Mouse (Mus musculus): ENCODE measurements at regions not wholly inside any gene's neighbourhood (a gene's known extent, or its start where the extent isn't known, plus 50 kb on each side); places are given as distances from the start of the nearest gene placed in this dataset.
A peak's percentile ranks its signal among the peaks of the same experiment; 100 is the strongest.

DNA sequence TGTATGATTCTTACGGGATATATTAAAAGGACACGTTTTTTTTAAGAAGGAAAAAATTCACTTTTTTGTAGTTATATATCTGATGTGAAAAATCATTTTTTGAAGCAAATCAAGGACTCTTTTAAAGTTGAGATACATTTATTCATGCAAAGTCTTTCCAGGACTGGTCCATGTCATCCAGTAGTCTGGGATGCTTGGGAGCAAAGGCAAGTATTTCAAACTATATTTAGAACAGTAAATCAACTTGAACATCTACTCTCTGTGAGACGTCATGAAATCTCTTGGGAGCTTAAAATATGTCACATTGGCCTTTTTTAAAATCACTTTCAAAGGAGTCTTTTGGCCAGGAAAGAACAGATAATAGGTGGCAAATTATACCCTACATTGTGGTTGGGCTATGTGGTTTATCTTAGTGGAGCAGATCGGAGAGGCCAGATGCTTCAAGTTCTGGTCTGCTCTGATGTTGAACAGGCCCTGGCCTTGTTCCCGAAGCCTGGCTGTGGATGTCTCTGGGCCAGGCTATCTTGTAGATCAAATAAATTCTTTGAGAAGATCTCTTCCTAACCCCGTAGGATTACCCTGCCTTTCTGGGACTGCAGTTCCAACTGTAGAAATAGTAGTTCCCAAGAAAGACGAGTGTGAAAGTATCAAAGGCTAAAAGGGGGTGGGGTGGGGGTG lies 936.8 kb upstream of the Lcorl start:
- peak; percentile 78 for DNase-seq (ENCODE audit: low spot score)

- DNase-seq (ENCODE audit: low spot score) = no peak
These were observed 933.6 kb upstream of the Lcorl start for GRCm38 (mm10) chr5:46791051-46791450.

GRCm38 (mm10) chr5:46790536-46790935 lies 933.1 kb upstream of the Lcorl start:
- no peak for DNase-seq (ENCODE audit: low spot score)

DNA sequence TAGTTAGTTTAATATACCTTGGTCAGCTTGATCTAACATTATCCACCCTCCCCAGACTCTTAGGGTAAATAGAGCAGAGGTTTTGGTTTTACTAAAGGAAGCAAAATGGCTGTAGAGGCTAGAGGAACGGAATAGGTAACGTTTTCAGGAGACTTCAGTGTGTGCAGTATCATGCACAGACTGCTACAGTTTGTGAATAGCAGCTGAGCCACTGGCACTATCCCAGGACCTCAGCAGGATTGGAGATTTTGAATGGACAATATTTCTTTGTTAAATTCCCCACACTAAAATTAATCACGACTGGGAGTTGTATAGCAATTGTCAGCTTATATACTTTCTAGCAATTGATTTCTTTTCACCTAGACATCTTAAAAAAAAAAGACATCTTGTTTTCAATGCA lies 929.7 kb upstream of the Lcorl start:
- DNase-seq (ENCODE audit: low spot score) = no peak

GRCm38 (mm10) chr5:46756094-46756493 lies 898.7 kb upstream of the Lcorl start:
- DNase-seq (ENCODE audit: low spot score) = no peak

DNA sequence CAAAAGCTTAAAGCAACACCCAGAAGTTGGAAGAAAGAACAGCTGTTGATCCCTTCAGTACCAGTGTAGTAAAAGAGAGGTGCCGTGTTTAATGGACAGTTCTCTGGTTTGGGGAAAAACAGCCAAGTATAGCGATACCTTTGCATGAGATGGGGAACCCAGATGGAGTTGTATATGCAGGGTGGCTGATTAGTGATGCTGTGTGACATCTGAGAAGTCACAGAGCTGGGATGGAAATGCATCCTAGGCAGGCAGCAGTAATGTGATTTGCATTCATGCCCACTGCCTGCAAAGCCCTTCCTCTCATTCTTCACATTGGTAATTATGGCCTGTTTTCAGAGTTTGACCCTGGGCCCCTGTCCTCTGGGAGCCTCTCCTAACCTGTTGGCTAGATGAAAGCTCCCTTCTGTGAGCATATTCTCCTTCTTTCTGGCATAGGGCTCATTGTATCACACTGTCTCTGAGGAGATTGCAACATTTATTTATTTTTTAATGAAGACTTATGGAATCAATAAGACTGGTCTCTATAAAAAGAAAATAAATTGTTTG lies 882.7 kb upstream of the Lcorl start:
- DNase-seq (ENCODE audit: low spot score) = no peak

- no peak for DNase-seq (ENCODE audit: low spot score)
These were observed 875.1 kb upstream of the Lcorl start for GRCm38 (mm10) chr5:46732510-46732909.

DNA sequence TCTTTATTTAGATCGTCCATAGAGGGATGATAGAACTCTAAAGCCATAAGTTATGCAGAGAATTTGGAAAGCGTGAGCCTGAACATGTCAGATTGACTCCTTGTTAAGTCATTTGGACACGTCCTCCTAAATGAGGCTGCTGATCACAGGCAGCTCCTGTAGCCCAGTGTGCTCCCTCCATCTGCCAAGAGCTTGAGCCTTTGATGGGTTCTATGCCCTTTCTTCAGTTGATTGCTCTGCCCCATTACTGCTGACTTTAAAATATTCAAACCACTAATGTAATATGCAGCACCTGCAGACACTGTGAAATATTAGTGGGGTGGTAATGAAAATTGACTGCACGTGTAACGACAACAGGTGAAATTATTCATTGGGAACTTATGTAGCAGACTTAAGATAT lies 874.6 kb upstream of the Lcorl start:
- no peak for DNase-seq (ENCODE audit: low spot score)

DNA sequence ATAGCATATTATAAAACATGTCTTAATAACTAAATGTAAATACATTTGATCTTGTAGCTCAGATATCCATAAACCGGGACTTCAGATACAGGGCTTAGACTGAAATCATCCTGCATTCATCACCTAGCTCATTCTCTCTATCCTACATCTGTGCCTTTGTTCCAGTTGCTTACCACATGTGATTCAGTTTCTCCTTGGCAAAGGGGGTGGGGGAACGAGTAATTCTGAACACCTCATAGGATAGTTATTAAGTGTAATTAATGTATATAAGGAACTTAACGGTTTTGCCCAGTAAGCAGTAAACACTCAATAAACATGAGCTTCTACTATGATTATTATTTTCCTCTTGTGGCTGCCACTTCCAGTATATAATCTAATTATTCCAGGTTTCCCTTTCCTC lies 873.9 kb upstream of the Lcorl start:
- DNase-seq (ENCODE audit: low spot score) = no peak

- DNase-seq (ENCODE audit: low spot score) = no peak
These were observed 852.2 kb upstream of the Lcorl start for GRCm38 (mm10) chr5:46709596-46709995.

DNA sequence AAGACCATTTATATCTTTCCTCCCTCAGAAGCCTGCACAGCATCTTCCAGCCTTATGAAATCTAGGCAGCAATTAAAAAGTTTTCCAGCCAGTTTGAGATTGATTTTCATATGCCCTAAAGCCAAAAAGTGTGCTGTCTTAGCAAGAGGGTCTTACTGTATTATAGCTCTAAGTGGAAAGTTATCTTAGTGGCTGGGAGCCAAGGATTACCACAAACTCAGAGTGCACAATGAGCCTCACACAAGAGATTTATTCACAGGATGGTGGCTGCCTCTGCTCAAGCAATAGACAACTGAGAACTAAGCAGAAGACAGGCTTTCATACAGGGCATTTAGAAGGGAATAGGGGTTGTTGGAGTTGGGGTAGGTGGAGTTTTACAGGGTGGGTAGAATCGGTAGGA lies 850.4 kb upstream of the Lcorl start:
- DNase-seq (ENCODE audit: low spot score) = no peak

DNA sequence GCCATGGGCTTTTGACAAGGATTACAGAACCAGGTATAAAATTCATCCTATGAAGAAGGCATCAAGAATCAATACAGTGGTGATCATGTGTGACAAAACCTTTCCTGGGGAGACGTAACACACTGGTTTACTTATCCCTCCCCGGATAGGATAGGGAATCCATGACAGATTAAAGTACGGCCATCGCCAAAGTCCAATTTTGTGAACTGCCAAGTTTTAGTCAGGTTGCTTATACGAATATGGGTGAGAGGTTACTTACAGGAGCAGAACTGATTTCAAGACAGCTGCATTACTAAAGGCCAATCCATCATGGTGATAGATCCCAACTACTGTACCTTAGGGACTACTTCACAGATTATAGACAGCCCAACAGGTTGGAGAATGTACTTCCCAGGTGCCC lies 849.6 kb upstream of the Lcorl start:
- DNase-seq (ENCODE audit: low spot score) = no peak

DNA sequence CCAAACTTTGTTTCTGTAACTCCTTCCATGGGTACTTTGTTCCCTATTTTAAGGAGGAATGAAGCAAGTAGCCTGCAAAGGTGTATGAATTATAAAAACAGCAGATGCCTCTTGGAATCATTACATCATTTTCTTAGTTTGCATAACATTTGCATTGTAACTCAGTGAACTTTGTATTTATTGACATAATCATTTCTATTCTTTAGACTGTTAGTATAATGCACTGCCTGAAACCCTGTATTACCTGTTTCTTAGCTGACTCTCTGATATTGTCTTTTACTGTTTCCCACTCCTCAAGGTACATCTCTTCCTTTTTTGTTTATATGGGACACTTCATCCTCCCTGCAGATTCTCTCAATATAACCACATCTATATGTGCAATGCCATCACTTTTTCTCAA lies 820.6 kb upstream of the Lcorl start:
- DNase-seq (ENCODE audit: low spot score) = no peak

DNA sequence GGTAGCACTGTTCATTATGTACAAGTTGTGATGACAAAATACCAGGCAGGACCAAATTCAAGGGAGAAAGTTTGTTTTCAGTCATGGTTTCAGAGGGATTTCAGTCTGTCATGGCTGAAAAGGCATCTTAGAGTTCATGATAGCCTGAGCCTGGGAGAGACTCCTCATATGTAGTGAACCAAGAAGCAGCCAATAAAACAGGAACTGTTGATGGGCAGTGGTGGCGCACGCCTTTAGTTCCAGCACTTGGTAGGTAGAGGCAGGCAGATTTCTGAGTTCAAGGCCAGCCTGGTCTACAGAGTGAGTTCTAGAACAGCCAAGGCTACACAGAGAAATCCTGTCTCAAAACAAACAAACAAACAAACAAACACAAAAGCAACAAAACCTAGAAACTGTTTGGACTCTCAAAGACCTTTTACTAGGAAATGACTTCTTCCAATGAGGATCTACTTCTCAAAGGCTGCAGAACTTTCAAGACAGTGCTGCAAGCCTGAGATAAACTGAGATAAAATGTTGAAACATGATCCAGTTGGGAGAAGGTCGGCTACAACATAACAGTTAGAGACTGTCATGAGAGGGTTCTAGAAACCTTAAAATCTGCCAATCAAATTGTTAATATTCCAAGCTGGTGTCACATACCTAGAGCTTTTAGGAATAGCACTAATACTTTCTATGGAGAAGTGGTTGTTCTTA lies 817.5 kb upstream of the Lcorl start:
- no peak for DNase-seq (ENCODE audit: low spot score)

DNA sequence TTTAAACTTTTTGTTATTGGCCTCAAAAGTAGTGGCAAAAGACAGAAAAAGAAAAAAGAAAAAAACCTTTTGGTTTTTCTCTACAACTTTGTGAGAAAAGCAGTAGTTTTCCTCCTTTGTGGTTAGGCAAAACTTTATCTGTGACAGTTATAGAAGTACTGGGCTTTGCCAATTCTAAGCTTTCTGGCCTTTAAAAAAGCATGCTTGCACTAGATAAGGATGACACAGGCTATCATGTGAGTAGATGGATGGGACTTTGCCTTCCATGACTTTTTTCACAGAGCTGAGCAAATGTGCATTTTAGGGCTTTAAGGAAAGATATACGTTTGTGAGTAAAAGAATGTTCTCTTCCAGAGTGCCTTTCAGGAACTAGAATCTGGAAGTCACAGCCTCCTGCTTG lies 816.0 kb upstream of the Lcorl start:
- no peak for DNase-seq (ENCODE audit: low spot score)

DNA sequence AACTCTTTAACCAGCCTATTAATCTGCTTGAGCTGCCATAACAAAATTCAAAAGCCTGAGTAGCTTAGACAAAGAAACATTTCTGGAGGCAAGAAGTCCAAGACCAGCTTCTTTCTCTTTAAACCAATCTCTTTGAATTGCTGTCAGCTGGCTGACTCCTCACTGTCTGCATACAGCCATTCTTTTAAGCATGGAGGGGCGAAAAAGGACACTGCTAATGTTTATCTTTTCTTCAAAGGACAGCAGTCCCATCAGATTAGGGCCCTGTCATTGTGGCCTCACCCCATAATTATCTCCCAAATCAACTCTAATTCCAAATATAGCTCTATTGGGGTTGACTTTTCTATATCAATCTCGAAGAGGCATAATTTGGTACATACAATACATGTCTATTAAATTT lies 813.1 kb upstream of the Lcorl start:
- no peak for DNase-seq (ENCODE audit: low spot score)

GRCm38 (mm10) chr5:46666250-46666649 lies 808.8 kb upstream of the Lcorl start:
- no peak for DNase-seq (ENCODE audit: low spot score)

DNA sequence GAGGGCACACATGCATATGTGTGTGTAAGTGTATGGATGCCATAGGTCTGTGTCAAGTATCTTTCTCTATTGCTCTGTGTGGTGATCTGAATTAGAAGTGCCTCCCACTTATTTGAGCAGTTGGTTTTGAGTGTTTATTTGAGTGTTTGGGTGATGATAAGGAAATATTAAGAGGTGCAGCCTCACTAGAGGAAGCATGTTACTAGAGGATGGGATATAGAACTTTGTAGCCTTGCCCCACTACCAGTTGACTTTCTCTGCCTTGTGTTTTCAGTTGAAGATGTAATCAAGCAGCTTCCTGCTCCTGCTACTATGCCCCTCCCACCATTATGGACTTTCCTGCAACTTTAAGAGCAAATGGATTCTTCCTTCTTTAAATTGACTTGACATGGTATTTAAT lies 799.6 kb upstream of the Lcorl start:
- DNase-seq (ENCODE audit: low spot score) = no peak

GRCm38 (mm10) chr5:46654189-46654588 lies 796.8 kb upstream of the Lcorl start:
- DNase-seq (ENCODE audit: low spot score) = no peak

GRCm38 (mm10) chr5:46643009-46643408 lies 785.6 kb upstream of the Lcorl start:
- DNase-seq (ENCODE audit: low spot score) = no peak

DNA sequence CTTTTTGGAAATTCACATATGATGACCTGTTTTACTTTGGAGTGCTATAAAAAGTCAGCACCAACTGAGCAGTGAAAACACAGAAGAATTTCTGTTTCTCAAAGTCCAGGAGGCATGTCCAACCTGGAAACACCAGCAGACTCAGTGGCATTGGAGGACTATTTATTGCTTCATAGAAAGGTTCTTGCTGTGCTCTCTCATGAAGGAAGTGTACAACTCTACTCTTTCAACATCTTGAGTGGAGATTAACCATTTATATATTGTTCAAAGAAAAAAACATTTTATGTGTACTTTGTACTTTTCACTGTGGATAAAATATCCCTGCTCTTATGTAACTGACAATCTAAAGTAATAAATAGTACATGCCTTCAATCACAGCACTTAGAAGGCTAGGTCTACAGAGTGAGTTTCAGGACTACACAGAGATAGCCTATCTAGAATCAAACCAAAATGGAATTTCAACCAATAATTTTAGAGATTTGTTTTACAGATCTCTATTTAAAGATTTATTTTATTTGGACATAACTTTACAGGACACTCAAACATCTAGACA lies 777.8 kb upstream of the Lcorl start:
- DNase-seq (ENCODE audit: low spot score) = no peak
